Mouse (Mus musculus): ENCODE data around the gene Ube2q2. TPM values are rescaled to one million over a fixed set of nuclear protein-coding genes. Genes with fewer than 3 reads are reported as not detected.

The Ube2q2 gene
- total and polyA plus RNA-seq, 3 experiments = 13.1 to 24.4 (median 24.1) TPM

DNA sequence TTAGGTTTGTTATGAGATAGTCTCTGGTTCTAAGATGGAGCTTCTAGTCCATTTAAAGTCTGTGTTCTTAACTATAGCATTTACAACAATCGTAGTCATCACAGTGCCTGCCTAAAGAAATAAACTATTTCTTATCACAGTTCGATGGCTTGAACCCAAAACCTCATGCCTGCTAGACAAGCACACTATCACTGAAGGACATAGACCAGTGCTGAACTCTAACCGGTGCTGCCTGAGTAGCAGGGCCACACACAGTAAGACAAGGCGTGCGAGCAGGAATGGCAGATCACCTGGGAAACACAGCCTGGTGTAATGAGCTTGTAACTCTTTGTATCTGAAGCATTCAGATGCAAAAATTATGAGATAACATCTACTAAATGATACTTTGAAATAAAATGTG, 92.2 kb downstream of the Ube2q2 start:
- no peak overlapping the region for H3K4me3 ChIP-seq (replicated peaks in 1 of 3; ENCODE audit: low read depth in 2 of 3, low read length in 2 of 3, poor library complexity in 1 of 3)
- dilution Hi-C loops (cut with MboI; ENCODE audit: extremely low pct_ligation_motif_present, extremely low pct_unique_long_range_greater_than_20kb, low sequenced_read_pairs) (no loop called here), in situ Hi-C loops (cut with MboI; ENCODE audit: low pct_ligation_motif_present, low pct_unique_long_range_greater_than_20kb, low sequenced_read_pairs) (no loop called here)
- H3K27me3 ChIP-seq (replicated peaks) = no peaks in the 10 kb centered on the region
- TF ChIP-seq ZKSCAN1 (IDR thresholded peaks at IDR 0.05; ENCODE audit: borderline replicate concordance, low read depth, low read length) (no peak), CTCF (conservative IDR thresholded peaks at IDR 0.05 in 1 of 2, IDR thresholded peaks at IDR 0.05 in 1 of 2; ENCODE audit: low read depth in 2 of 2, low read length in 2 of 2) (no peak), USF1 (IDR thresholded peaks at IDR 0.05; ENCODE audit: low read depth, low read length) (no peak), HCFC1 (IDR thresholded peaks at IDR 0.05; ENCODE audit: low read depth, low read length) (no peak), UBTF (IDR thresholded peaks at IDR 0.05; ENCODE audit: low read depth, low read length) (no peak), POLR2AphosphoS2 (IDR thresholded peaks at IDR 0.05; ENCODE audit: low read depth, low read length) (no peak), JUN (IDR thresholded peaks at IDR 0.05; ENCODE audit: insufficient read depth, low read depth, low read length) (no peak), CHD1 (IDR thresholded peaks at IDR 0.05; ENCODE audit: low read depth, low read length) (no peak), CHD2 (IDR thresholded peaks at IDR 0.05; ENCODE audit: low read length) (no peak), GABPA (IDR thresholded peaks at IDR 0.05; ENCODE audit: insufficient replicate concordance, low read depth, low read length) (no peak), MAZ (IDR thresholded peaks at IDR 0.05; ENCODE audit: low read depth, low read length) (no peak), ZNF384 (IDR thresholded peaks at IDR 0.05; ENCODE audit: low read depth, low read length) (no peak), ZC3H11A (IDR thresholded peaks at IDR 0.05; ENCODE audit: low read depth, low read length) (no peak)
- no peaks in the 10 kb centered on the region for H3K79me2 ChIP-seq (replicated peaks; ENCODE audit: control insufficient read depth, extremely low read depth, insufficient read depth, poor library complexity, severe bottlenecking)
- H3K4me2 ChIP-seq (ENCODE audit: insufficient read depth, low read depth, poor library complexity, severe bottlenecking) = no peak overlapping the region
- H3K27ac ChIP-seq (ENCODE audit: insufficient read depth, low read depth) = no peak overlapping the region
- H3K9ac ChIP-seq (ENCODE audit: insufficient read depth, low read depth) = no peak overlapping the region
- H3K4me1 ChIP-seq (ENCODE audit: control insufficient read depth in 1 of 2, insufficient read depth in 2 of 2) = peaks cover 2 to 9% of the 10 kb centered on the region in 2 experiments; a peak in 3 of 4 replicates
- no peaks in the 10 kb centered on the region for H3K36me3 ChIP-seq (replicated peaks in 1 of 2; ENCODE audit: control insufficient read depth in 1 of 2, insufficient read depth in 1 of 2, low read length in 1 of 2)
- DNase-seq (ENCODE audit: extremely low read depth) = no peak
- no peaks in the 10 kb centered on the region for H3K9me3 ChIP-seq (replicated peaks; ENCODE audit: low read length)

DNA sequence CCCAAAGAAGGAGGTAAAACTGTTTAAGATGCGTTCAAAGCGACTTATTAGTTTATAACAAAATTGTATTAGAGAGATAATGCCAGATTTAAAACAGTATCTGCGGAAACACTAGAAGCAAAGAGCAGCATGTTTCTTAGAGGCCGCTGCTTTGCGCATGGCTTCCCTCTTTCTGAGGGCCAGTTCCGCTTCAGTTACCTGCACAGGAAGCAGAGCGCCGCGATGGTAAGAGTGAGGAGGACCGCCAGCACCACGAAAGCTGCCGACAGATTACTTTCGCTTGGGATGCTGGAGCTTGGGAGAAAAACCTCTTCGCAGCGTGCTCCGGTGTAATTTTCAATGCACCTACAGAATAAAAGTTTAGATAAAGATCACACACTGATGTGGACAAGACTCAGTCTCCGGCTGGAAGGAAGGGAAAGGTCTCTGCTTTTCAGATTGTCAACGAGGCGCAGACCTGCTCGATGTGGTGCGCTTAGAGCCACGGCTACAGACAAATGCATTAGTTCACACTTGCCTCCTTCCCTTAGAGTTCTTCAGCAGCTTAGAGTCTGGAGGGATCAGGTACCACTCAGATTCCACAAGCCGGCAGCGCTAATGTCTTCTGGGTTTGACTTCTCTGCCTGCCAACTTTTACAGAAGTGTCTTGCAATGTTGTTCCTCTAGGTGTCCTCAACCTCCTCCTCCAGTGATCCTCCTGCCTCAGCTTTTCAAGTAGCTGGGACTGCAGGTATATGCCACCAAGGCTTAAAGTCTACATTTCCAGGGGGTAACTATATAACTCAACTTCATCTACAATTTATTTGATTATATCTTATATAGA, 93.4 kb downstream of the Ube2q2 start:
- Histone ChIP-seq H3K4me2 (ENCODE audit: insufficient read depth, low read depth, poor library complexity, severe bottlenecking) (peak overlapping the region; percentile 95), H3K4me3 (replicated peaks in 1 of 3; ENCODE audit: low read depth in 2 of 3, low read length in 2 of 3, poor library complexity in 1 of 3) (peak overlapping the region; percentile 45 to 64 (median 58)), H3K9me3 (replicated peaks; ENCODE audit: low read length) (no peaks in the 10 kb centered on the region), H3K27ac (ENCODE audit: insufficient read depth, low read depth) (no peak overlapping the region), H3K27me3 (replicated peaks) (no peaks in the 10 kb centered on the region), H3K79me2 (replicated peaks; ENCODE audit: control insufficient read depth, extremely low read depth, insufficient read depth, poor library complexity, severe bottlenecking) (no peaks in the 10 kb centered on the region), H3K36me3 (replicated peaks in 1 of 2; ENCODE audit: control insufficient read depth in 1 of 2, insufficient read depth in 1 of 2, low read length in 1 of 2) (no peaks in the 10 kb centered on the region), H3K9ac (ENCODE audit: insufficient read depth, low read depth) (peak overlapping the region; percentile 57), H3K4me1 (ENCODE audit: control insufficient read depth in 1 of 2, insufficient read depth in 2 of 2) (peaks cover 2 to 9% of the 10 kb centered on the region in 2 experiments; a peak in 3 of 4 replicates)
- in situ Hi-C loops (cut with MboI; ENCODE audit: low pct_ligation_motif_present, low pct_unique_long_range_greater_than_20kb, low sequenced_read_pairs) = no loop called here
- dilution Hi-C loops (cut with MboI; ENCODE audit: extremely low pct_ligation_motif_present, extremely low pct_unique_long_range_greater_than_20kb, low sequenced_read_pairs) = no loop called here
- DNase-seq (ENCODE audit: extremely low read depth) = peak; percentile 74
- TF ChIP-seq ELF1 (IDR thresholded peaks at IDR 0.05; ENCODE audit: low read depth, low read length) (peak; percentile 64), MXI1 (IDR thresholded peaks at IDR 0.05; ENCODE audit: low read depth, low read length) (no peak), POLR2A (IDR thresholded peaks at IDR 0.05; ENCODE audit: low read depth, low read length) (peak; percentile 61), TBP (conservative IDR thresholded peaks at IDR 0.05; ENCODE audit: low read depth, low read length) (peak; percentile 68; the same call in 1 of the 2 replicates), NRF1 (IDR thresholded peaks at IDR 0.05; ENCODE audit: low read depth, low read length) (peak; percentile 51), TCF12 (IDR thresholded peaks at IDR 0.05; ENCODE audit: low read depth, low read length) (peak; percentile 77), SMC3 (IDR thresholded peaks at IDR 0.05; ENCODE audit: low read depth, low read length) (peak; percentile 47), MAFK (IDR thresholded peaks at IDR 0.05; ENCODE audit: insufficient replicate concordance, low read length) (0 out of 2 replicates have a peak, but pooled peaks have one; percentile 18), CTCF (conservative IDR thresholded peaks at IDR 0.05 in 1 of 2, IDR thresholded peaks at IDR 0.05 in 1 of 2; ENCODE audit: low read depth in 2 of 2, low read length in 2 of 2) (peak; percentile 15 to 70; a peak in 3 of 4 replicates), MYC (IDR thresholded peaks at IDR 0.05; ENCODE audit: low read depth, low read length) (peak; percentile 41; the same call in 1 of the 2 replicates), ZNF384 (IDR thresholded peaks at IDR 0.05; ENCODE audit: low read depth, low read length) (no peak), SIN3A (IDR thresholded peaks at IDR 0.05; ENCODE audit: low read length) (no peak), CHD2 (IDR thresholded peaks at IDR 0.05; ENCODE audit: low read length) (no peak), RAD21 (IDR thresholded peaks at IDR 0.05; ENCODE audit: low read depth, low read length) (peak; percentile 53)
